Mouse (Mus musculus): Measurements from ENCODE around the gene Rasgef1b. TPM values are rescaled to one million over a fixed set of nuclear protein-coding genes. Genes with fewer than 3 reads are reported as not detected.

Gene Rasgef1b
- total RNA-seq, 2 experiments from 2014 or later, result 43.0 to 47.7 TPM

- intact Hi-C loops (cut with DNase I), result no loop called here
- no peak for DNase-seq
Measured at GRCm38 (mm10) chr5:99174608-99175385, 554.1 kb downstream of the Rasgef1b start.

- intact Hi-C loops (cut with DNase I), result no loop called here
- DNase-seq, result no peak
Measured at GRCm38 (mm10) chr5:99169836-99170235, 559.0 kb downstream of the Rasgef1b start.

- no peak for DNase-seq
- intact Hi-C loops (cut with DNase I), result no loop called here
Measured at GRCm38 (mm10) chr5:99167767-99168166, 561.1 kb downstream of the Rasgef1b start.

Other genes starting within 250 kb of the Rasgef1b start
- gene Vamp9, start 177.2 kb upstream of the Rasgef1b start, total RNA-seq (2021), result not detected
- 100 to 1,000 TPM; 366 to 370 TPM for gene Hnrnpd, start 249.9 kb upstream of the Rasgef1b start, total RNA-seq (2021)
- gene 4930524J08Rik, start 250.0 kb upstream of the Rasgef1b start, total RNA-seq (2021), result 1 to 10 TPM; 3.0 to 4.3 TPM